8 mouse cellular contexts compared by ENCODE assay signal in the genomic region with DNA sequence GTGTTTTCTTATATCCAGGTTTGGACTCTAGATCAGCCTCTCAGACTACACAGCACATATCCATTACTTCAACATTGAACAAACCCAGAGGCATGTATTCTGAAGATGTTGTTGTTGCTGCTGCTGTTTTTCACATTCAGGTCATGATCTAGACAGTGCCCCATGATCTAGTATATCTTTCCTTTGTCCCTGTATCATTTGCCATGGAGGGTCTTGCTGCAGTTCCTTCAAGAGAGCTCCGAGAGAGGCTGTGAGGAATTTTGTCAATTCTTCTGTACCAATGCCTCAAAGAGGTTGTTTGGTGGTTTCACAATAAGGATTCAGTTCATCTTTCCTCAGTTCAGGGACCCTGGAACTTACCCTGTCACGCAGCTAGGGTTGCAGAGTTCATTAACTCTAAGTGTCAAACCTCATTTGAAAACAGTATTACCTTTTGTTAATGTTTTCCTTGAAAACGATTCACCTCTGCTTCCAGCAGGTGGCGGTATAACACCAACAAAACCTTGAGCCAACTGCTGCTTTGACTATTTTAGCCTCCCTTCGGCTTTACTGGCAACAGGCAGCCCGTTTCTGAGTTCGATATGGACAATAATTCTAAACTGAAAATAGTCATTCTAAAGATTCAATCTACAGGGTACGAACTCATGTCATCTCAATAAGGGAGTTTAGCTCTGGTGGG.
DNase-seq lines count a peak whose midpoint lies in the region; ATAC-seq lines count a peak whose summit lies in the region.

No protein-coding gene starts in this region.

- H3K4me2 ChIP-seq in limb, embryonic 11.5 days (ENCODE audit: low read depth, severe bottlenecking) = no peak overlapping the region

- ATAC-seq in limb, embryonic 11.5 days (ENCODE audit: insufficient number of reproducible peaks, low FRiP score, low TSS enrichment, low read depth) = no peak; the same call in 1 of the 2 replicates

- no peak overlapping the region for H3K27ac ChIP-seq in limb, embryonic 11.5 days (replicated peaks; ENCODE audit: low read depth, low read length)

- no peak overlapping the region for H3K9ac ChIP-seq in limb, embryonic 11.5 days (ENCODE audit: low read length)

- no peaks in the 10 kb centered on the region for H3K36me3 ChIP-seq in limb, embryonic 11.5 days (ENCODE audit: control insufficient read depth, insufficient read depth, low read length)

- H3K4me1 ChIP-seq in limb, embryonic 11.5 days (ENCODE audit: control insufficient read depth, insufficient read depth, low read length) = no peaks in the 10 kb centered on the region

- H3K27me3 ChIP-seq in limb, embryonic 11.5 days (ENCODE audit: control insufficient read depth, insufficient read depth, low read length) = no peaks in the 10 kb centered on the region

- no peak overlapping the region for H3K4me3 ChIP-seq in limb, embryonic 11.5 days (ENCODE audit: low read depth, low read length)

- WGBS in limb, embryonic 11.5 days = 25% methylated on average over 8 of the region's 8 CpGs

- no peaks in the 10 kb centered on the region for H3K9me3 ChIP-seq in limb, embryonic 11.5 days (ENCODE audit: control insufficient read depth, low read length)

- peak; percentile 47 for DNase-seq in urinary bladder, postnatal 14 days (ENCODE audit: low spot score)
- DNase-seq in urinary bladder, adult 2 months (ENCODE audit: low spot score) = no peak
- DNase-seq in cerebellum, postnatal 36 days = peak; percentile 73 to 87
- peak; percentile 29 to 50 for DNase-seq in gastrocnemius, postnatal 4 days (ENCODE audit: low spot score in 2 of 2)
- peak; percentile 57 to 76 for DNase-seq in kidney, adult 8-10 months
- peak; percentile 79 for DNase-seq in limb, embryonic 11.5 days (ENCODE audit: low spot score)
- peak; percentile 4 for DNase-seq in naive thymus-derived CD4-positive, alpha-beta T cell, adult 2 months (ENCODE audit: low read depth)
- DNase-seq in thymus, postnatal 0 days (ENCODE audit: low spot score) = peak; percentile 16
